Mouse (Mus musculus) small intestine, adult 2 months (tissue): ENCODE data around the gene Ldlr. TPM values are rescaled to one million over a fixed set of nuclear protein-coding genes. Genes with fewer than 3 reads are reported as not detected.

Experiments used
- H3K27ac ChIP-seq: fragments of 200-500 bp; 2 replicates; pipeline ENCODE4 v1.5.1; 2012; ENCODE audit warnings: low read depth, low read length, control low read depth, inconsistent platforms; ENCODE audit not compliant: insufficient read depth
- H3K27me3 ChIP-seq: fragments of 200-500 bp; 2 replicates; pipeline ENCODE4 v1.6.1; 2012; ENCODE audit warnings: mild to moderate bottlenecking, moderate library complexity, low read length, inconsistent platforms; ENCODE audit not compliant: control insufficient read depth, insufficient read depth
- H3K36me3 ChIP-seq: fragments of 200-500 bp; 2 replicates; pipeline ENCODE4 v1.6.1; 2012; ENCODE audit warnings: mild to moderate bottlenecking, low read length, control low read depth, inconsistent platforms; ENCODE audit not compliant: control insufficient read depth, insufficient read depth
- H3K4me1 ChIP-seq: fragments of 200-500 bp; 2 replicates; pipeline ENCODE4 v1.6.1; 2012; ENCODE audit warnings: low read length, inconsistent platforms, mixed read lengths; ENCODE audit not compliant: control insufficient read depth, insufficient read depth, insufficient read length
- H3K4me3 ChIP-seq: fragments of 200-500 bp; 2 replicates; pipeline ENCODE4 v1.5.1; 2012; ENCODE audit warnings: low read depth, mild to moderate bottlenecking, control low read depth, inconsistent platforms, low read length, moderate library complexity
- CTCF ChIP-seq: fragments of 200-500 bp; IDR thresholded peaks from 2 replicates; pipeline ENCODE4 v1.5.1; 2012; ENCODE audit warnings: low read depth, mild to moderate bottlenecking, control low read depth, inconsistent platforms, low read length, moderate library complexity, mixed read lengths; ENCODE audit not compliant: insufficient replicate concordance, insufficient read length; ENCODE audit errors: extremely low read depth
- POLR2A ChIP-seq: fragments of 200-500 bp; IDR thresholded peaks from 2 replicates; pipeline ENCODE4 v1.6.1; 2012; ENCODE audit warnings: low read depth, mild to moderate bottlenecking, control low read depth, inconsistent platforms, low read length, moderate library complexity
- WGBS: fragments of 180-500 bp; shearing (Covaris S2); methylation state at CpG from one replicate; pipeline ENCODE4 v1.1.7; 2018; 5-methylcytosine and 5-hydroxymethylcytosine counted together
- polyA plus RNA-seq: library from polyadenylated mRNA; depleted of rRNA; stranded (reverse); fragments of >200 nt; gene quantifications from 2 replicates; pipeline ENCODE4 v1.2.3, GENCODE M21; 2012

The Ldlr gene
- polyA plus RNA-seq, 1 experiment, result 58.9 TPM

DNA sequence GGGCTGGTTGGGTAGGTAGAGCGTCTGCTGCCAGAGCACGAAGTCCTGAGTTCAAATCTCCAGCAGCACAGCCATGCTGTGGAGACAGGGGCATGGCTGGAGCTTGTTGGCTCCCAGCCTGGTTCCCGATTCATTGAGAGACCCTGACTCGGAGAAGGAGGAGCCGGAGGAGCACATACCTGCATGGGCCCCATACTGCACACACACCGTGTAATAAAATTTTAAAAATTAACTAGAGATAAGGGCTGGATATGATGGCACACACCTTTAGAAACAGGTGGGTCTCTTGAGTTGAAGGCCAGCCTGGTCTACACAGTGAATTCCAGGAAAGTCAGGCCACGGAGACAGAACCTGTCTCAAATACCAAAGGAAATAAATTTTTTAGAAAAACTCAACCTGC, 10.7 kb downstream of the Ldlr start:
- Histone ChIP-seq H3K27me3 (no peaks in the 10 kb centered on the region), H3K36me3 (peaks cover 68% of the 10 kb centered on the region), H3K27ac (no peak overlapping the region), H3K4me1 (peaks cover 21% of the 10 kb centered on the region), H3K4me3 (no peak overlapping the region)
- WGBS, result 36% methylated on average over 7 of the region's 7 CpGs
- TF ChIP-seq CTCF, result no peak
- TF ChIP-seq POLR2A, result no peak

DNA sequence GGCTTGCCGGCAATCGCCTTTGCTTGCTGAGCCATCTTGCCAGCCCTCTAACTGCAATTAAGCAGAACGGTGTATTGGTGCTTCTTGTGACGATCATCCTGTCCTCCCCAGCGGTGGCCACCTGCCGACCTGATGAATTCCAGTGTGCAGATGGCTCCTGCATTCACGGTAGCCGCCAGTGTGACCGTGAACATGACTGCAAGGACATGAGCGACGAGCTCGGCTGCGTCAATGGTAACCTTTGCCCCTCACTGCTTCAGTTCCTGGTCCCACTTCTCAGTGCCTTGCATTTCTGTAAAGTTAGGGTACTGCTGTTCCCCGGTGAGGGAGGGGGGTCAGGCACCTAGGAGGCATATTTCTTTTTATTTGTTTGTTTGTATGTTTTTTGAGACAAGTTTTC, 11.8 kb downstream of the Ldlr start:
- TF ChIP-seq CTCF (no peak), POLR2A (no peak)
- Histone ChIP-seq H3K27ac (no peak overlapping the region), H3K27me3 (no peaks in the 10 kb centered on the region), H3K36me3 (peaks cover 80% of the 10 kb centered on the region), H3K4me1 (peaks cover 18% of the 10 kb centered on the region), H3K4me3 (no peak overlapping the region)
- WGBS, result 70% methylated on average over 14 of the region's 14 CpGs

DNA sequence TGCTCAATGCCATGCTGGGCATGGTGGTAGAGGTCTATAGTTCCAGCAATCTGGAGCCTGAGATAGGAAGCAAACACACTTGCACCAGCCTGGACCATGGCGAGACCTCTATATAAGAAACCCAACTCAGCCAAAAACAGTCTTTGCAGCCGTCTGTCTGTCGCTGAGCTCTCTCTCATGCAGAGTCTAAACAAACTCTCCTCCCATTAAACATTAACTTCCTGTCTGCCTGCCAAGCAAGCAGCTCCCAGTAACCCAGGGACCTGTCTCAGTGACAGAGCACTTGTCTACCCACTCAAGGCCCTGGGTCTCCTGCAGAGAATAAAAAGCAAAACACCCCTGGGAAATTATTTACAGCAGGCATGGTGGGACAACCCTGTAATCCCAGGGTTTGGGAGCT, 13.3 kb downstream of the Ldlr start:
- H3K4me3 ChIP-seq, result no peak overlapping the region
- TF ChIP-seq CTCF (no peak), POLR2A (no peak)
- no peak overlapping the region for H3K27ac ChIP-seq
- WGBS, result 15% methylated on average over 3 of the region's 3 CpGs
- peaks cover 14% of the 10 kb centered on the region for H3K4me1 ChIP-seq
- peaks cover 87% of the 10 kb centered on the region for H3K36me3 ChIP-seq
- no peaks in the 10 kb centered on the region for H3K27me3 ChIP-seq

DNA sequence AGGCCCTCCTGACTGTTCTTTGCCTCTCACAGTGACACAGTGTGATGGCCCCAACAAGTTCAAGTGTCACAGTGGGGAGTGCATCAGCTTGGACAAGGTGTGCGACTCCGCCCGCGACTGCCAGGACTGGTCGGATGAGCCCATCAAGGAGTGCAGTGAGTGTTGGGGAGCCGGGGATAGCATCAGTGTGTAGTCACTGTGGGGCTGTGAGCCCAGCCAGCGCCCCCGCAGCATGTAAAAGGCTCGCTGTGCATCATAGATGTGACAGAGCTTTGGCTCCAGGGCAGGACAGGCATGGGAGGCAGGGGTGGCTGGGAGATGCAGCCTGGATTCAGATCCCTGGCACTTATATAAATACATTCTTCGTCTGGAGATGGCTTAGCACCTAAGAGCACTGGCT, 13.9 kb downstream of the Ldlr start:
- 81% methylated on average over 10 of the region's 10 CpGs for WGBS
- H3K36me3 ChIP-seq, result peaks cover 87% of the 10 kb centered on the region
- no peak overlapping the region for H3K4me3 ChIP-seq
- no peak overlapping the region for H3K27ac ChIP-seq
- H3K4me1 ChIP-seq, result peaks cover 14% of the 10 kb centered on the region
- TF ChIP-seq POLR2A (no peak), CTCF (no peak)
- no peaks in the 10 kb centered on the region for H3K27me3 ChIP-seq

DNA sequence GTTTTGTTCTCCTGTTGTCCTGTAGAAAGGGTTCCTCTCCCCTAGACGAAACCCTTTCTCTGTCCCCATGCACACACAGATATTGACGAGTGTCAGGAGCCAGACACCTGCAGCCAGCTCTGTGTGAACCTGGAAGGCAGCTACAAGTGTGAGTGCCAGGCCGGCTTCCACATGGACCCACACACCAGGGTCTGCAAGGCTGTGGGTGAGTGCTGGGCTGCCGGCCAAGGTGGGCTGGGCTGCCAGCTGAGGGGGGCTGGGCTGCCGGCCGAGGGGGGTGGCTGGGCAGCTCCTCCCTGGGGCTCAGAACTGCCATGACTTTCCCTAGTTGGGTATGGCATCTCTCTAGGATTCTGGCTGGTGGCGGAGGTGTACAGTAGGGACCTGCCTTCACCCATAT, 15.5 kb downstream of the Ldlr start:
- H3K27ac ChIP-seq, result no peak overlapping the region
- peaks cover 84% of the 10 kb centered on the region for H3K36me3 ChIP-seq
- no peak overlapping the region for H3K4me3 ChIP-seq
- WGBS, result 93% methylated on average over 7 of the region's 7 CpGs
- H3K4me1 ChIP-seq, result peaks cover 7% of the 10 kb centered on the region
- TF ChIP-seq POLR2A, result no peak
- no peaks in the 10 kb centered on the region for H3K27me3 ChIP-seq

DNA sequence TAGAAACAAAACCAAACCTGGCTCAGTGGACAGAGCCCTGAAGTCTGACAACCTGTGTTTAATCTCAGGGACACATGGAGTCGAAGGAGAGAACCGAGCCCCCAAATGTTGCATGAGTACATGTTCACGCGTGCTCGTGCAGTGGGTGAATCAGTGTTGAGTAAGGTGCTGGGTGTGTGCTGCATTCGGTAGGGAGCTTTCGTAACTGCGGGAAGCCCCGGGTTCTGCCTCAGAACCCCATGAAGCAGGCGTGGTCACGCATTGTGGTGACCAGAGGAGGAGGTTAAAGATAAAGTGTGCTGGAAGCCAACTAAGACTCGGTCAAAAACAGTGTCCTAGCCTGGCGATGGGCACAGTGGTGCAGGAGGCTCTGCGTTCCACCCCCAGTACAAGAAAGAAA, 17.1 kb downstream of the Ldlr start:
- peaks cover 85% of the 10 kb centered on the region for H3K36me3 ChIP-seq
- 92% methylated on average over 14 of the region's 14 CpGs for WGBS
- no peak overlapping the region for H3K27ac ChIP-seq
- H3K4me1 ChIP-seq, result 0 out of 2 replicates have a peak, but pooled peaks cover 2% of the 10 kb centered on the region
- TF ChIP-seq POLR2A, result no peak
- no peak for TF ChIP-seq CTCF
- H3K4me3 ChIP-seq, result no peak overlapping the region
- H3K27me3 ChIP-seq, result no peaks in the 10 kb centered on the region

DNA sequence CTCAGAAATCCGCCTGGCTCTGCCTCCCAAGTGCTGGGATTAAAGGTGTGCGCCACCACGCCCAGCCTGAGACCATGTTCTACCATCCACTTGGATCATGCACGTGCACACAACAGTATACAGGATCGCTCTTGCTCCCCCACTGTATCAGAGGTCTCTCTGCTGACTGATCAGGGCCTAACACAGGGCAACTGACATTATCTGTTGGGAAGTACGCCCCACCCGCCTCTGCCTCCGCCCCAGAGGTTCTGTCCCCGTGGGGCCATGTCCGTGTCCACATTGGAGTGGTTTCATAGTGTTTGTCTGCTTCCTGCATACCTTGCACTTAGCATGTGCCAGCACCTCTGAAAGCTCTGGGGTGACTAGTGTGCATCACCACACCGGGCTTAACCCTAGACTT, 18.2 kb downstream of the Ldlr start:
- H3K27me3 ChIP-seq, result no peaks in the 10 kb centered on the region
- peaks cover 89% of the 10 kb centered on the region for H3K36me3 ChIP-seq
- H3K27ac ChIP-seq, result no peak overlapping the region
- H3K4me1 ChIP-seq, result 0 out of 2 replicates have a peak, but pooled peaks cover under 1% of the 10 kb centered on the region
- H3K4me3 ChIP-seq, result no peak overlapping the region
- TF ChIP-seq POLR2A (no peak), CTCF (no peak)
- 84% methylated on average over 11 of the region's 11 CpGs for WGBS
